Mouse (Mus musculus) liver, embryonic 11.5 days (tissue): ENCODE results near the gene Gfod1. TPM values are rescaled to one million over a fixed set of nuclear protein-coding genes. Genes with fewer than 3 reads are reported as not detected.

Source experiments
- ATAC-seq: fragments of 200-750 bp; cut with Nextera tagmentation; replicated peaks from 2 replicates; pipeline ENCODE4 v1.8.0; 2017; ENCODE audit warnings: moderate number of reproducible peaks, mild to moderate bottlenecking, moderate TSS enrichment, moderate library complexity; ENCODE audit not compliant: low FRiP score
- DNase-seq: peaks from one replicate; pipeline ENCODE4 v3.0.0-alpha.2; 2017; ENCODE audit warnings: low spot score
- H3K27ac ChIP-seq: fragments of 300-500 bp; sonication (generic); 2 replicates; pipeline ENCODE4 v1.5.1; 2014; ENCODE audit warnings: mild to moderate bottlenecking, low read depth, low read length, control low read depth
- H3K27me3 ChIP-seq: fragments of 300-500 bp; sonication (generic); replicated peaks from 2 replicates; pipeline ENCODE4 v1.6.1; 2014; ENCODE audit warnings: low read length, mixed read lengths; ENCODE audit not compliant: control insufficient read depth, insufficient read depth
- H3K36me3 ChIP-seq: fragments of 300-500 bp; sonication (generic); 2 replicates; pipeline ENCODE4 v1.6.1; 2014; ENCODE audit warnings: mild to moderate bottlenecking, low read length, moderate library complexity, mixed read lengths; ENCODE audit not compliant: control insufficient read depth, insufficient read depth
- H3K4me1 ChIP-seq: fragments of 300-500 bp; sonication (generic); replicated peaks from 2 replicates; pipeline ENCODE4 v1.6.1; 2014; ENCODE audit warnings: low read length, mixed read lengths; ENCODE audit not compliant: control insufficient read depth, insufficient read depth
- H3K4me2 ChIP-seq: fragments of 300-500 bp; sonication (generic); 2 replicates; pipeline ENCODE4 v1.6.1; 2014; ENCODE audit warnings: mild to moderate bottlenecking, control low read depth, moderate library complexity
- H3K4me3 ChIP-seq: fragments of 300-500 bp; sonication (generic); 2 replicates; pipeline ENCODE4 v1.5.1; 2014; ENCODE audit warnings: low read depth, low read length, control low read depth
- H3K9ac ChIP-seq: fragments of 300-500 bp; sonication (generic); 2 replicates; pipeline ENCODE4 v1.6.1; 2014; ENCODE audit warnings: low read depth, low read length, control low read depth
- H3K9me3 ChIP-seq: fragments of 300-500 bp; sonication (generic); 2 replicates; pipeline ENCODE4 v1.6.1; 2016; ENCODE audit warnings: low read length, inconsistent platforms, mixed read lengths; ENCODE audit not compliant: control insufficient read depth
- WGBS: fragments of 180-500 bp; shearing (Covaris S2); extraction: QIAGEN DNeasy Blood & Tissue Kit; methylation state at CpG from one replicate; pipeline ENCODE4 v1.1.7; 2014; 5-methylcytosine and 5-hydroxymethylcytosine counted together
- polyA plus RNA-seq: library from polyadenylated mRNA; unstranded; fragments of >200 nt; fragmentation: Nextera tagmentation; extraction: Ambion mirVana; gene quantifications from 2 replicates; pipeline ENCODE4 v1.2.1, GENCODE M21; 2014

Gene Gfod1
- polyA plus RNA-seq, 1 experiment from 2014 or later, result 0.37 TPM

GRCm38 (mm10) chr13:43181104-43181503 is 122.9 kb downstream of the Gfod1 start:
- H3K4me3 ChIP-seq, result no peak overlapping the region
- ATAC-seq (peak; percentile 67), DNase-seq (no peak)
- H3K27me3 ChIP-seq, result peaks cover 3% of the 10 kb centered on the region; the same call in 1 of the 2 replicates
- 47% methylated on average over 7 of the region's 7 CpGs for WGBS
- H3K9ac ChIP-seq, result no peak overlapping the region
- peaks cover 6% of the 10 kb centered on the region for H3K4me1 ChIP-seq
- H3K27ac ChIP-seq, result no peak overlapping the region
- no peak overlapping the region; the same call in 1 of the 2 replicates for H3K4me2 ChIP-seq
- H3K9me3 ChIP-seq, result no peaks in the 10 kb centered on the region
- H3K36me3 ChIP-seq, result no peaks in the 10 kb centered on the region

GRCm38 (mm10) chr13:43177317-43177716 is 126.7 kb downstream of the Gfod1 start:
- Histone ChIP-seq H3K36me3 (no peaks in the 10 kb centered on the region), H3K4me1 (peaks cover 1% of the 10 kb centered on the region), H3K9me3 (no peaks in the 10 kb centered on the region), H3K4me2 (no peak overlapping the region), H3K9ac (no peak overlapping the region), H3K27me3 (peaks cover 3% of the 10 kb centered on the region; the same call in 1 of the 2 replicates), H3K4me3 (no peak overlapping the region), H3K27ac (no peak overlapping the region)
- DNase-seq, result no peak
- ATAC-seq, result no peak
- 80% methylated on average over 7 of the region's 7 CpGs for WGBS

GRCm38 (mm10) chr13:43176676-43177075 is 127.3 kb downstream of the Gfod1 start:
- Histone ChIP-seq H3K4me3 (no peak overlapping the region), H3K27ac (no peak overlapping the region), H3K9ac (no peak overlapping the region), H3K4me1 (peaks cover 7% of the 10 kb centered on the region; the same call in 1 of the 2 replicates), H3K36me3 (no peaks in the 10 kb centered on the region), H3K9me3 (no peaks in the 10 kb centered on the region), H3K27me3 (0 out of 2 replicates have a peak, but pooled peaks cover 2% of the 10 kb centered on the region), H3K4me2 (no peak overlapping the region)
- 88% methylated on average over 3 of the region's 3 CpGs for WGBS
- ATAC-seq (no peak), DNase-seq (no peak)

DNA sequence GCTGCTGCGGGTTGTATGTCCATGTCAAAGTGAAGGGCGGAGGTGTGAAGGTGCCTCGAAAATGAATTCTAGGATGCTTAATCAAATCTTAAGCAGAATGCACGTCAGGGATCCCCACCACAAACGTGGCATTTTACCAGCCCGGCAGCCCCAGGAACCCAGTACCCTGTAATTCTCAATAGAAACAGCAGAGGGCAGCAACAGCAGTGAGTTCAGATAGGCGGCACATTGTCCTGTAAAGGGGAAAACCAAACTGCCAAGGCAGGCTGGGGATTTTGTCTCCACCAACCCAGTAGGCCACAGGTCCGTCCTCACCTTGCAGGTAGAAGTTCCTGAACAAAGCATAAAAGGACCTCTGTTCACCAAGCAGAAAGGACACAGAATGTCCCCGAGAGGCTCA is 130.7 kb downstream of the Gfod1 start:
- WGBS, result 13% methylated on average over 9 of the region's 9 CpGs

DNA sequence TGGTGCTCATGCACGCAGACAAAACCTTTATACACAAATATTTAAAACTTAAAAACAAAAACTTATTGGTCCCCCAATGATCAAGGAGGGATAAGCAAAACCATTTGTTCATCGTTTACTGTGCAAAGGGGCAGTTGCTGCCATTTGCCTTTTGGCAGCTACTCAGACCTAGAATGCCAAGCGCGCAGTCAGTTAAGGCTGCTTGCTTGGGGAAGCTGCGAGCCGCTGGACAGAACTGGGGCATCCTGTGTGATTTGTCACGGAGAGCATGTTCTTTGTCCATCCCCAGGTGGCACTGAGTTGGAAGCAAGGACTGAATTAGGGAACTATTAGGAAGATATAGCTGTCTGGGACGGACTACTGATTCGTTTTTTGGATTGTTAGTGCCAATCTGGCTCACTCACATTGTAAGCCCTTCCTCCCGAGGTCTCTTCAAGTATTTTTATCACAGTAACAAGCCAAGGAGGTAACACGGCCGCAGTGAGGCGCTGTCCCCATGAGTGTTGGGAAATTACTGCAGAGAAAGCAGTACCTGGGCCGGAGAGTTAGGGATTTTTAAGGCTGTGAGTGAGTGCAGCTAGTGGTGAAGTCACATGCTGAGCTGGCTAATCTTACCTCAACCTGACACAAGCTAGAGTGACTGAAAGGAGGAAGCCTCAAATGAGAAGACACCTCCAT is 131.8 kb downstream of the Gfod1 start:
- no peaks in the 10 kb centered on the region for H3K27me3 ChIP-seq
- ATAC-seq (no peak), DNase-seq (peak; percentile 60)
- H3K4me3 ChIP-seq, result peak overlapping the region; percentile 68
- H3K9me3 ChIP-seq, result no peaks in the 10 kb centered on the region
- H3K36me3 ChIP-seq, result no peaks in the 10 kb centered on the region
- peaks cover 7% of the 10 kb centered on the region; the same call in 1 of the 2 replicates for H3K4me1 ChIP-seq
- no peak overlapping the region for H3K27ac ChIP-seq
- peak overlapping the region; percentile 77; the same call in 1 of the 2 replicates for H3K9ac ChIP-seq
- H3K4me2 ChIP-seq, result peak overlapping the region; percentile 74
- 29% methylated on average over 14 of the region's 14 CpGs for WGBS

More for the DNA sequence above, 130.7 kb downstream of the Gfod1 start:
- Histone ChIP-seq H3K4me3 (no peak overlapping the region), H3K9me3 (no peaks in the 10 kb centered on the region), H3K4me2 (peak overlapping the region; percentile 31; the same call in 1 of the 2 replicates), H3K27me3 (no peaks in the 10 kb centered on the region), H3K4me1 (peaks cover 7% of the 10 kb centered on the region; the same call in 1 of the 2 replicates), H3K27ac (no peak overlapping the region), H3K36me3 (no peaks in the 10 kb centered on the region), H3K9ac (no peak overlapping the region)
- DNase-seq, result peak; percentile 72
- ATAC-seq, result no peak

- Histone ChIP-seq H3K36me3 (no peaks in the 10 kb centered on the region), H3K4me1 (peaks cover 7% of the 10 kb centered on the region; the same call in 1 of the 2 replicates), H3K9me3 (no peaks in the 10 kb centered on the region), H3K27ac (peak within 1 kb of the TSS; percentile 69), H3K4me3 (peak within 1 kb of the TSS; percentile 68), H3K4me2 (peak within 1 kb of the TSS; percentile 74), H3K9ac (peak within 1 kb of the TSS; percentile 77), H3K27me3 (no peaks in the 10 kb centered on the region)
- ATAC-seq (peak; percentile 93), DNase-seq (peak; percentile 99)
- WGBS, result under 1% methylated on average over 48 of the region's 48 CpGs
Observed at GRCm38 (mm10) chr13:43171020-43171710, 132.8 kb downstream of the Gfod1 start, which contains the start of gene Tbc1d7. Gene Tbc1d7, minus strand, starts transcription at chr13:43171501.

DNA sequence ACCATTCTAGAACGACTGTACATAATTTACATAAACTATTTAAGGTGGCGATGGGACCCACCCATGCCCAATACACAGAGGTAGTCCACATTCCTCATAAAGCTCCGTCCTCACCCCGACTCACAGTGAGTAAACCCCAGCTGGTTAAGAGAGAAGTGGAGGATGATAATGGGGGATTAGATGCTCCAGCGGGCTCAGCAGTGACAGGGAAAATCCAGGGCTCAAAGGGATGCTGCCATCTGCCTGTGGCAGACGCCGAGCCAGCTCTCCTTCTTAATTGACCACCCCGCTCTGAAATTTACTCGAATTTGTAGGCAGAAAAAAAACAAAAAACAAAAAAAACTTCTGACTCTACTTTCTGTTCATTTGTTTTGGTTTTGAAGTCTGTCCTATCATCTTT is 136.3 kb downstream of the Gfod1 start:
- DNase-seq (no peak), ATAC-seq (no peak)
- Histone ChIP-seq H3K4me1 (peaks cover 7% of the 10 kb centered on the region; the same call in 1 of the 2 replicates), H3K9ac (no peak overlapping the region), H3K9me3 (no peaks in the 10 kb centered on the region), H3K27ac (no peak overlapping the region), H3K27me3 (no peaks in the 10 kb centered on the region), H3K4me3 (no peak overlapping the region), H3K36me3 (no peaks in the 10 kb centered on the region), H3K4me2 (no peak overlapping the region)
- WGBS, result 82% methylated on average over 9 of the region's 9 CpGs

- DNase-seq (no peak), ATAC-seq (no peak)
- H3K4me2 ChIP-seq, result no peak overlapping the region
- H3K9ac ChIP-seq, result no peak overlapping the region
- whole genome bisulfite sequencing, result 53% methylated on average over 3 of the region's 3 CpGs
- H3K4me1 ChIP-seq, result no peaks in the 10 kb centered on the region
- no peak overlapping the region for H3K27ac ChIP-seq
- peaks cover 6% of the 10 kb centered on the region; the same call in 1 of the 2 replicates for H3K36me3 ChIP-seq
- H3K9me3 ChIP-seq, result no peaks in the 10 kb centered on the region
- no peaks in the 10 kb centered on the region for H3K27me3 ChIP-seq
- no peak overlapping the region for H3K4me3 ChIP-seq
Observed at GRCm38 (mm10) chr13:43159429-43159828, 144.5 kb downstream of the Gfod1 start.
